Mouse (Mus musculus): ENCODE data around the gene Ostc.

- TF ChIP-seq CTCF (IDR thresholded peaks at IDR 0.05; ENCODE audit: low read depth, low read length): no peak
- TF ChIP-seq TAL1 (conservative IDR thresholded peaks at IDR 0.05; ENCODE audit: low read depth, low read length): no peak
- no peak for TF ChIP-seq POLR2AphosphoS5 (IDR thresholded peaks at IDR 0.05; ENCODE audit: insufficient replicate concordance, low read depth, low read length)
Observed at GRCm38 (mm10) chr3:130718871-130719270, 9.6 kb upstream of the Ostc start.
